ENCODE assay signal across 9 mouse cellular contexts in the genomic region with DNA sequence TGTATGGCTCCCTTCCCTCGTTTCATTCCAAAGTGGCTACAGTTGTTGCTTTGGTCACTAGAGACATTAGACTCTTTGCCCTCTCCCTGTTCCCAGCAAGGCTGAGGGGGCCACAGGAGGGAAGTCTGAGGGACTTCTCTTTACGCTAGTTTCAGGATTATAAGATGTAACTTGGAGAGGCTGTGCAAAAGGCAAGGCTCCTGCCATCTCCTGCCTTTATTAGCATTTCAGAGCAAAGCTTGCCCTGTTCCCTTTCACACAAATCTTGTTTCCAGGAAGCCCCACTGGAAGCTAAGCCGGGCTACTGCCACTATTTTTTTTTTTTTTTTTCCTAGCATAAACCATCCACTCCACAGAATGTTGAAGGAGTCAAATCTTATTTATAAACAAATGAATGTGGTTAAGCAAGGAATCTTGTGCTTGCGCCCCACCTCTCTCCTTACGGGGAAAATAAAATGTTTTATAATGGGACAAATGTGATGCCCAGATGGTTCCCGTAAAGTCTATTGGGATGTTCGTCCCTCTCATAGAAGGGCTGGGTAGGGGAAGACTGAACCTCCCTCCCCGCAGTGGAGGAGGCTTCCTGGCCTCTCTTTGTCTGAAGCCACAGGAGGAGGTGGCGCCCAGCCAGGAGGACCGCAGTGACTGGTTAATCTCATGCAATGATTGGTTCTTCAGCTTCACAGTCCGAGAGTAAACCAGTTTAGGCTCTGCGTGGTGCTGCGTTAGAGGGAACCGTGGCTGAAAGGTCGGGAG.
A peak's percentile ranks its signal among the peaks of the same experiment; 100 is the strongest.
DNase-seq lines count a peak whose midpoint lies in the region; TF ChIP-seq lines count a peak whose summit lies in the region.
"Had no signal": no experiment of that assay in that cellular context is flagged by ENCODE, and none has a peak within 500 bp of the region (broad histone marks: within the 10 kb centered on the region; RNA-seq: fewer than 3 reads in every experiment).

No protein-coding gene starts in this region.

- H3K27me3 ChIP-seq in embryonic facial prominence, embryonic 10.5 days (replicated peaks; ENCODE audit: low read depth, poor library complexity, severe bottlenecking), result no peaks in the 10 kb centered on the region

- no peaks in the 10 kb centered on the region for H3K9me3 ChIP-seq in embryonic facial prominence, embryonic 10.5 days

- DNase-seq in right cerebral cortex, postnatal 14 days, result peak; percentile 65
- DNase-seq in right cerebral cortex, adult 18-20 months, result no peak
- peak; percentile 61 for DNase-seq in embryonic facial prominence, embryonic 10.5 days (ENCODE audit: low spot score)
- peak; percentile 66 for DNase-seq in heart, adult 8-10 months (ENCODE audit: low spot score)
- DNase-seq in kidney, adult 18-20 months, result peak; percentile 64
- DNase-seq in lung, adult 18-20 months, result peak; percentile 26 to 51
- no peak for DNase-seq in spleen, postnatal 14 days (ENCODE audit: low spot score in 2 of 2)

- TF ChIP-seq POLR2A in olfactory bulb, adult 2 months (IDR thresholded peaks at IDR 0.05; ENCODE audit: insufficient read depth, low read depth, low read length), result no peak

- 4% methylated on average over 15 of the region's 15 CpGs for WGBS in embryonic facial prominence, embryonic 10.5 days
- 22% methylated on average over 15 of the region's 15 CpGs for WGBS in olfactory bulb, adult 2 months

- H3K4me1 ChIP-seq in embryonic facial prominence, embryonic 10.5 days, result peaks cover 58% of the 10 kb centered on the region
- H3K4me1 ChIP-seq in olfactory bulb, adult 2 months (ENCODE audit: control insufficient read depth, insufficient read depth, low read length), result peaks cover 15% of the 10 kb centered on the region

- TF ChIP-seq CTCF in olfactory bulb, adult 2 months (IDR thresholded peaks at IDR 0.05; ENCODE audit: insufficient read depth, low read depth, low read length), result no peak

- H3K27ac ChIP-seq in embryonic facial prominence, embryonic 10.5 days (replicated peaks), result peak overlapping the region; percentile 69
- H3K27ac ChIP-seq in olfactory bulb, adult 2 months (ENCODE audit: insufficient read depth, low read depth, low read length), result 0 out of 2 replicates have a peak overlapping the region, but pooled peaks have one; percentile 2
- H3K27ac ChIP-seq: liver, embryonic 14.5 days had no signal

- H3K4me3 ChIP-seq in embryonic facial prominence, embryonic 10.5 days, result peak overlapping the region; percentile 22; the same call in 1 of the 2 replicates
- no peak overlapping the region for H3K4me3 ChIP-seq in olfactory bulb, adult 2 months (ENCODE audit: insufficient read depth, low read depth, low read length)

- no peaks in the 10 kb centered on the region for H3K36me3 ChIP-seq in embryonic facial prominence, embryonic 10.5 days (replicated peaks)

Comparison
In these comparisons a context has a peak if more than half of its experiments do, and no peak if none do; other contexts are left out.
1. DNase-seq: peak in right cerebral cortex, postnatal 14 days (single experiment), embryonic facial prominence, embryonic 10.5 days (single experiment), heart, adult 8-10 months (single experiment), kidney, adult 18-20 months (single experiment) and lung, adult 18-20 months (2 of 2); none in right cerebral cortex, adult 18-20 months (single experiment) and spleen, postnatal 14 days (0 of 2).